Mouse (Mus musculus) MEL (cell line): ENCODE results near the gene Gm11444. TPM values are rescaled to one million over a fixed set of nuclear protein-coding genes. Genes with fewer than 3 reads are reported as not detected.

Experiments
- DNase-seq: peaks from one replicate; pipeline ENCODE4 v3.0.0; 2011; ENCODE audit warnings: low read depth, low spot score
- H3K27ac ChIP-seq: 2 replicates; pipeline ENCODE4 v1.5.1; 2012; ENCODE audit warnings: low read depth, mild to moderate bottlenecking, control low read depth, low read length, moderate library complexity; ENCODE audit not compliant: control insufficient read depth
- H3K27me3 ChIP-seq, 2 experiments: fragments of 150-350 bp in 1 of 2; sonication (generic) in 1 of 2; 2 replicates each; pipeline ENCODE4 v1.6.1; 2012; ENCODE audit warnings: low read length in 2 of 2, mild to moderate bottlenecking in 2 of 2, improper control_type of control experiment in 1 of 2, moderate library complexity in 1 of 2; ENCODE audit not compliant: insufficient read depth in 2 of 2, control insufficient read depth in 1 of 2
- H3K36me3 ChIP-seq, 2 experiments: 2 replicates each; pipeline ENCODE4 v1.6.1; 2012 to 2014; ENCODE audit warnings: low read length in 2 of 2, improper control_type of control experiment in 1 of 2, inconsistent platforms in 1 of 2, mild to moderate bottlenecking in 1 of 2; ENCODE audit not compliant: insufficient read depth in 2 of 2, control insufficient read depth in 1 of 2
- H3K4me1 ChIP-seq, 2 experiments: fragments of 150-350 bp in 1 of 2; sonication (generic) in 1 of 2; 2 replicates each; pipeline ENCODE4 v1.6.1; 2012; ENCODE audit warnings: low read length in 2 of 2, improper control_type of control experiment in 1 of 2, mild to moderate bottlenecking in 1 of 2; ENCODE audit not compliant: insufficient read depth in 2 of 2, control insufficient read depth in 1 of 2
- H3K4me3 ChIP-seq, 2 experiments: fragments of 150-350 bp in 1 of 2; sonication (generic) in 1 of 2; 2 replicates each; pipeline ENCODE4 v1.5.1; 2012; ENCODE audit warnings: low read depth in 2 of 2, low read length in 2 of 2, mild to moderate bottlenecking in 2 of 2, moderate library complexity in 2 of 2, control low read depth in 1 of 2, improper control_type of control experiment in 1 of 2; ENCODE audit not compliant: control insufficient read depth in 1 of 2, insufficient read depth in 1 of 2
- H3K79me2 ChIP-seq: 2 replicates; pipeline ENCODE4 v1.6.1; 2012; ENCODE audit warnings: mild to moderate bottlenecking, low read length, moderate library complexity; ENCODE audit not compliant: control insufficient read depth, poor library complexity, insufficient read depth
- H3K9ac ChIP-seq: 2 replicates; pipeline ENCODE4 v1.6.1; 2012; ENCODE audit warnings: low read depth, mild to moderate bottlenecking, control low read depth, low read length, moderate library complexity; ENCODE audit not compliant: control insufficient read depth, poor library complexity, severe bottlenecking
- H3K9me3 ChIP-seq: fragments of 150-350 bp; sonication (generic); replicated peaks from 2 replicates; pipeline ENCODE4 v1.6.1; 2012; ENCODE audit warnings: mild to moderate bottlenecking, low read length, improper control_type of control experiment, moderate library complexity; ENCODE audit not compliant: insufficient read depth
- CHD1 ChIP-seq: IDR thresholded peaks from 2 replicates; pipeline ENCODE4 v1.6.1; 2012; ENCODE audit warnings: low read depth, mild to moderate bottlenecking, inconsistent platforms, low read length, improper control_type of control experiment
- CHD2 ChIP-seq: IDR thresholded peaks from 2 replicates; pipeline ENCODE4 v1.6.1; 2011; ENCODE audit warnings: low read length, improper control_type of control experiment
- CTCF ChIP-seq, 3 experiments: IDR thresholded peaks in 2 of 3; conservative IDR thresholded peaks in 1 of 3; 2 replicates each; pipeline ENCODE4 v1.5.1; 2011 to 2012; ENCODE audit warnings: low read length in 3 of 3, low read depth in 2 of 3, mild to moderate bottlenecking in 2 of 3, improper control_type of control experiment in 1 of 3, inconsistent platforms in 1 of 3, mixed read lengths in 1 of 3, moderate library complexity in 1 of 3; ENCODE audit not compliant: control insufficient read depth in 1 of 3, insufficient read depth in 1 of 3, poor library complexity in 1 of 3, severe bottlenecking in 1 of 3
- ETS1 ChIP-seq: IDR thresholded peaks from 2 replicates; pipeline ENCODE4 v1.6.1; 2012; ENCODE audit warnings: low read depth, mild to moderate bottlenecking, inconsistent platforms, low read length, improper control_type of control experiment, moderate library complexity
- GABPA ChIP-seq: IDR thresholded peaks from 2 replicates; pipeline ENCODE4 v1.6.1; 2012; ENCODE audit warnings: low read depth, mild to moderate bottlenecking, inconsistent platforms, low read length, improper control_type of control experiment, moderate library complexity
- HCFC1 ChIP-seq: IDR thresholded peaks from 2 replicates; pipeline ENCODE4 v1.6.1; 2012; ENCODE audit warnings: low read depth, mild to moderate bottlenecking, inconsistent platforms, low read length, improper control_type of control experiment, moderate library complexity
- JUND ChIP-seq: IDR thresholded peaks from 2 replicates; pipeline ENCODE4 v1.6.1; 2011; ENCODE audit warnings: low read depth, mild to moderate bottlenecking, improper control_type of control experiment, low read length
- KAT2A ChIP-seq: conservative IDR thresholded peaks from 2 replicates; pipeline ENCODE4 v1.6.1; 2012; ENCODE audit warnings: low read depth, low read length, improper control_type of control experiment, inconsistent platforms
- MAFK ChIP-seq: IDR thresholded peaks from 2 replicates; pipeline ENCODE4 v1.6.1; 2011; ENCODE audit warnings: low read depth, mild to moderate bottlenecking, low read length, improper control_type of control experiment, borderline replicate concordance
- MAX ChIP-seq: IDR thresholded peaks from 2 replicates; pipeline ENCODE4 v1.6.1; 2011; ENCODE audit warnings: low read length, improper control_type of control experiment
- MAZ ChIP-seq: IDR thresholded peaks from 2 replicates; pipeline ENCODE4 v1.6.1; 2012; ENCODE audit warnings: low read depth, mild to moderate bottlenecking, inconsistent platforms, low read length, improper control_type of control experiment
- MYB ChIP-seq: IDR thresholded peaks from 2 replicates; pipeline ENCODE4 v1.6.1; 2011; ENCODE audit warnings: mild to moderate bottlenecking, low read depth, low read length, improper control_type of control experiment
- MYC ChIP-seq: IDR thresholded peaks from 2 replicates; pipeline ENCODE4 v1.6.1; 2011; ENCODE audit warnings: low read depth, mild to moderate bottlenecking, low read length, improper control_type of control experiment, moderate library complexity
- NRF1 ChIP-seq: IDR thresholded peaks from 2 replicates; pipeline ENCODE4 v1.6.1; 2014; ENCODE audit warnings: low read depth, mild to moderate bottlenecking, inconsistent platforms, low read length, improper control_type of control experiment, moderate library complexity; ENCODE audit not compliant: poor library complexity, insufficient read depth, severe bottlenecking
- POLR2A ChIP-seq, 2 experiments: IDR thresholded peaks; 2 replicates each; pipeline ENCODE4 v1.6.1; 2011 to 2012; ENCODE audit warnings: low read length in 2 of 2, mild to moderate bottlenecking in 2 of 2, control low read depth in 1 of 2, improper control_type of control experiment in 1 of 2, low read depth in 1 of 2, moderate library complexity in 1 of 2; ENCODE audit not compliant: control insufficient read depth in 1 of 2, insufficient read depth in 1 of 2, poor library complexity in 1 of 2
- POLR2AphosphoS2 ChIP-seq: IDR thresholded peaks from 2 replicates; pipeline ENCODE4 v1.6.1; 2011; ENCODE audit warnings: low read length, improper control_type of control experiment
- POLR2AphosphoS5 ChIP-seq: IDR thresholded peaks from 2 replicates; pipeline ENCODE4 v1.6.1; 2012; ENCODE audit warnings: low read depth, borderline replicate concordance, mild to moderate bottlenecking, inconsistent platforms, low read length, moderate library complexity, mixed read lengths
- RAD21 ChIP-seq: IDR thresholded peaks from 2 replicates; pipeline ENCODE4 v1.6.1; 2011; ENCODE audit warnings: mild to moderate bottlenecking, low read depth, low read length, improper control_type of control experiment
- RCOR1 ChIP-seq: IDR thresholded peaks from 2 replicates; pipeline ENCODE4 v1.6.1; 2012; ENCODE audit warnings: low read depth, mild to moderate bottlenecking, inconsistent platforms, low read length, improper control_type of control experiment
- SIN3A ChIP-seq: IDR thresholded peaks from 2 replicates; pipeline ENCODE4 v1.6.1; 2012; ENCODE audit warnings: low read length, improper control_type of control experiment, inconsistent platforms
- SMC3 ChIP-seq: IDR thresholded peaks from 2 replicates; pipeline ENCODE4 v1.6.1; 2011; ENCODE audit warnings: low read depth, low read length, improper control_type of control experiment
- TBP ChIP-seq: IDR thresholded peaks from 2 replicates; pipeline ENCODE4 v1.8.0; 2011; ENCODE audit warnings: low read depth, low read length, improper control_type of control experiment
- TCF12 ChIP-seq: IDR thresholded peaks from 2 replicates; pipeline ENCODE4 v1.6.1; 2014; ENCODE audit warnings: low read depth, mild to moderate bottlenecking, inconsistent platforms, low read length, improper control_type of control experiment, moderate library complexity
- UBTF ChIP-seq: IDR thresholded peaks from 2 replicates; pipeline ENCODE4 v1.6.1; 2012; ENCODE audit warnings: low read depth, mild to moderate bottlenecking, inconsistent platforms, low read length, improper control_type of control experiment, moderate library complexity, borderline replicate concordance; ENCODE audit not compliant: insufficient read depth
- USF1 ChIP-seq: IDR thresholded peaks from 2 replicates; pipeline ENCODE4 v1.6.1; 2014; ENCODE audit warnings: low read depth, mild to moderate bottlenecking, inconsistent platforms, low read length, improper control_type of control experiment, moderate library complexity
- USF2 ChIP-seq, 2 experiments: IDR thresholded peaks; 2 replicates each; pipeline ENCODE4 v1.6.1; 2011 to 2012; ENCODE audit warnings: improper control_type of control experiment in 2 of 2, low read length in 2 of 2, borderline replicate concordance in 1 of 2, inconsistent platforms in 1 of 2, low read depth in 1 of 2, mild to moderate bottlenecking in 1 of 2; ENCODE audit not compliant: insufficient read depth in 1 of 2
- ZC3H11A ChIP-seq: IDR thresholded peaks from 2 replicates; pipeline ENCODE4 v1.6.1; 2012; ENCODE audit warnings: low read depth, mild to moderate bottlenecking, inconsistent platforms, low read length, improper control_type of control experiment
- ZKSCAN1 ChIP-seq: IDR thresholded peaks from 2 replicates; pipeline ENCODE4 v1.6.1; 2012; ENCODE audit warnings: low read depth, mild to moderate bottlenecking, inconsistent platforms, low read length, improper control_type of control experiment, moderate library complexity
- ZMIZ1 ChIP-seq: IDR thresholded peaks from 2 replicates; pipeline ENCODE4 v1.6.1; 2012; ENCODE audit warnings: low read depth, mild to moderate bottlenecking, inconsistent platforms, low read length, improper control_type of control experiment, moderate library complexity
- ZNF384 ChIP-seq: IDR thresholded peaks from 2 replicates; pipeline ENCODE4 v1.6.1; 2012; ENCODE audit warnings: low read depth, mild to moderate bottlenecking, inconsistent platforms, low read length, improper control_type of control experiment
- polyA plus RNA-seq, 2 experiments: library from polyadenylated mRNA; stranded (reverse) in 1 of 2; unstranded in 1 of 2; fragments of >175 nt in 1 of 2; fragments of >200 nt in 1 of 2; gene quantifications; 2 replicates each; pipeline versions ENCODE4 v1.2.1 to v1.2.4; 2012; ENCODE audit warnings: low replicate concordance in 2 of 2, low read depth in 1 of 2; ENCODE audit not compliant: insufficient read length in 2 of 2, insufficient read depth in 1 of 2, missing spikeins in 1 of 2
- total RNA-seq: library from RNA; depleted of rRNA; stranded (reverse); fragments of 300-350 nt; gene quantifications from 2 replicates; pipeline ENCODE4 v1.2.3, GENCODE M21; 2012

Gm11444 gene
- total and polyA plus RNA-seq, 3 experiments, result 0.21 TPM; not detected in 2

- Histone ChIP-seq H3K4me3 (no peak overlapping the region), H3K9me3 (no peaks in the 10 kb centered on the region), H3K79me2 (no peaks in the 10 kb centered on the region), H3K27me3 (peaks cover 4 to 17% of the 10 kb centered on the region in 2 experiments; a peak in 2 of 4 replicates), H3K36me3 (no peaks in the 10 kb centered on the region), H3K9ac (no peak overlapping the region), H3K27ac (no peak overlapping the region), H3K4me1 (no peaks in the 10 kb centered on the region)
- no peak for DNase-seq
- TF ChIP-seq ETS1 (no peak), USF1 (no peak), MYC (no peak), MAX (no peak), MAZ (no peak), ZMIZ1 (no peak), POLR2A (IDR thresholded peaks at IDR 0.05; ENCODE audit: control insufficient read depth in 1 of 2, insufficient read depth in 1 of 2, low read depth in 1 of 2, low read length in 2 of 2, poor library complexity in 1 of 2) (no peak), ZC3H11A (no peak), NRF1 (no peak), CHD1 (no peak), HCFC1 (no peak), KAT2A (no peak), TBP (no peak), MAFK (no peak), RCOR1 (no peak), POLR2AphosphoS5 (no peak), SIN3A (no peak)
Measured at GRCm38 (mm10) chr11:85876059-85876788, 26.1 kb upstream of the Gm11444 start.

DNA sequence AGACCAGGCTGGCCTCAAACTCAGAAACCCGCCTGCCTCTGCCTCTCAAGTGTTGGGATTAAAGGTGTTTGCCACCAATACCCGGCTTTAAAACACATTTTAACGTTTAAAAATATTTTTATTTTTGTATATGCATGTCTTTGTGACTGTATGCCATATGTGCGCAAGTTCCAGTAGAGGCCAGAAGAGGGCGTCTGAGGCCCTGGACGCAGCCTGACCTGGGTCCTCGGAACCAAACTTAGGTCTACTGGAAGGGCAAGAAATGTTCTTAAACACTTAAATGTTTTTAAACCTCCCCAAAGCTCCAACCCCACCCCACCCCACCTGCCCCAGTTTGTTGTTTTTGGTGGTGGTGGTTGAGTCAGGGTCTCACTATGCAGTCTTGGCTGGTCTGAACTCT is 14.2 kb upstream of the Gm11444 start:
- peaks cover 0 to 5% of the 10 kb centered on the region in 2 experiments; a peak in 3 of 4 replicates for H3K27me3 ChIP-seq
- no peak overlapping the region for H3K9ac ChIP-seq
- H3K9me3 ChIP-seq, result no peaks in the 10 kb centered on the region
- H3K4me3 ChIP-seq, result no peak overlapping the region
- DNase-seq, result peak; percentile 66
- H3K36me3 ChIP-seq, result no peaks in the 10 kb centered on the region
- no peak overlapping the region for H3K27ac ChIP-seq
- H3K4me1 ChIP-seq, result no peaks in the 10 kb centered on the region
- H3K79me2 ChIP-seq, result no peaks in the 10 kb centered on the region
- TF ChIP-seq RAD21 (peak; percentile 81), USF2 (IDR thresholded peaks at IDR 0.05; ENCODE audit: borderline replicate concordance in 1 of 2, insufficient read depth in 1 of 2, low read depth in 1 of 2, low read length in 2 of 2) (no peak), MYB (no peak), ZMIZ1 (no peak), CTCF (IDR thresholded peaks at IDR 0.05 in 2 of 3, conservative IDR thresholded peaks at IDR 0.05 in 1 of 3; ENCODE audit: control insufficient read depth in 1 of 3, insufficient read depth in 1 of 3, low read depth in 2 of 3, low read length in 3 of 3, poor library complexity in 1 of 3, severe bottlenecking in 1 of 3) (peak; percentile 74 to 93 (median 86)), USF1 (no peak), GABPA (no peak), ZKSCAN1 (no peak), TCF12 (no peak), SMC3 (peak; percentile 97), CHD2 (no peak), TBP (no peak), JUND (no peak), HCFC1 (no peak), MYC (no peak), KAT2A (no peak), ETS1 (no peak), CHD1 (no peak), POLR2AphosphoS2 (no peak), ZNF384 (no peak), RCOR1 (no peak), UBTF (no peak), MAFK (no peak)
